Mouse (Mus musculus) myocyte (in vitro differentiated cells): ENCODE measurements around the gene Flt3. TPM values are rescaled to one million over a fixed set of nuclear protein-coding genes. Genes with fewer than 3 reads are reported as not detected.

Experiments
- H3K27me3 ChIP-seq: one replicate; pipeline ENCODE4 v1.6.1; 2011; ENCODE audit not compliant: control insufficient read depth, insufficient read depth, insufficient read length
- H3K36me3 ChIP-seq: one replicate; pipeline ENCODE4 v1.6.1; 2011; ENCODE audit not compliant: control insufficient read depth, insufficient read depth
- H3K4me2 ChIP-seq: one replicate; pipeline ENCODE4 v1.6.1; 2011; ENCODE audit warnings: low read depth, control low read depth
- H3K4me3 ChIP-seq: one replicate; pipeline ENCODE4 v1.5.1; 2011; ENCODE audit warnings: mild to moderate bottlenecking, control low read depth, moderate library complexity
- H3K79me2 ChIP-seq: one replicate; pipeline ENCODE4 v1.6.1; 2011; ENCODE audit not compliant: control insufficient read depth, insufficient read depth
- H3ac ChIP-seq: one replicate; pipeline ENCODE4 v1.6.1; 2011; ENCODE audit not compliant: control insufficient read depth, insufficient read length
- CEBPB ChIP-seq: IDR thresholded peaks from 2 replicates; pipeline ENCODE4 v1.6.1; 2011; ENCODE audit warnings: mild to moderate bottlenecking, moderate library complexity; ENCODE audit not compliant: poor library complexity, insufficient read depth, severe bottlenecking
- E2F4 ChIP-seq: IDR thresholded peaks from one replicate; pipeline ENCODE4 v1.6.1; 2011; ENCODE audit warnings: mild to moderate bottlenecking, control low read depth, moderate library complexity; ENCODE audit not compliant: insufficient read depth
- MAX ChIP-seq: IDR thresholded peaks from one replicate; pipeline ENCODE4 v1.6.1; 2011; ENCODE audit warnings: low read depth, mild to moderate bottlenecking, control low read depth
- MYOD1 ChIP-seq, 3 experiments: IDR thresholded peaks; one replicate each; pipeline ENCODE4 v1.6.1; 2011; ENCODE audit warnings: control low read depth in 2 of 3, low read depth in 2 of 3, mild to moderate bottlenecking in 2 of 3, moderate library complexity in 1 of 3; ENCODE audit not compliant: insufficient read length in 2 of 3, control insufficient read depth in 1 of 3
- MYOG ChIP-seq, 3 experiments: IDR thresholded peaks; one replicate each; pipeline ENCODE4 v1.6.1; 2011; ENCODE audit warnings: control low read depth in 2 of 3, low read depth in 2 of 3, mild to moderate bottlenecking in 2 of 3; ENCODE audit not compliant: insufficient read length in 2 of 3, control insufficient read depth in 1 of 3, insufficient read depth in 1 of 3
- POLR2A ChIP-seq: IDR thresholded peaks from one replicate; pipeline ENCODE4 v1.6.1; 2011; ENCODE audit warnings: low read depth, mild to moderate bottlenecking, control low read depth, moderate library complexity; ENCODE audit not compliant: insufficient read length
- POLR2AphosphoS2 ChIP-seq: IDR thresholded peaks from one replicate; pipeline ENCODE4 v1.6.1; 2011; ENCODE audit warnings: low read depth, control low read depth; ENCODE audit not compliant: insufficient read length
- REST ChIP-seq: IDR thresholded peaks from one replicate; pipeline ENCODE4 v1.6.1; 2011; ENCODE audit warnings: mild to moderate bottlenecking, control low read depth, moderate library complexity; ENCODE audit not compliant: insufficient read depth, insufficient read length
- SRF ChIP-seq: IDR thresholded peaks from one replicate; pipeline ENCODE4 v1.6.1; 2011; ENCODE audit warnings: low read depth; ENCODE audit not compliant: control insufficient read depth, insufficient read length
- TCF12 ChIP-seq: IDR thresholded peaks from one replicate; pipeline ENCODE4 v1.6.1; 2011; ENCODE audit warnings: mild to moderate bottlenecking, control low read depth; ENCODE audit not compliant: poor library complexity, insufficient read depth, severe bottlenecking
- TCF3 ChIP-seq: IDR thresholded peaks from one replicate; pipeline ENCODE4 v1.6.1; 2011; ENCODE audit warnings: low read depth, control low read depth; ENCODE audit not compliant: insufficient read length
- USF1 ChIP-seq: IDR thresholded peaks from one replicate; pipeline ENCODE4 v1.6.1; 2011; ENCODE audit warnings: low read depth, mild to moderate bottlenecking, control low read depth, moderate library complexity
- polyA plus RNA-seq: library from polyadenylated mRNA; unstranded; fragments of >200 nt; fragmentation: generic; extraction: Trizol; gene quantifications from one replicate; pipeline ENCODE4 v1.2.1, GENCODE M21; 2012; ENCODE audit warnings: missing spikeins

Gene Flt3
- polyA plus RNA-seq, 1 experiment: 0.01 TPM

DNA sequence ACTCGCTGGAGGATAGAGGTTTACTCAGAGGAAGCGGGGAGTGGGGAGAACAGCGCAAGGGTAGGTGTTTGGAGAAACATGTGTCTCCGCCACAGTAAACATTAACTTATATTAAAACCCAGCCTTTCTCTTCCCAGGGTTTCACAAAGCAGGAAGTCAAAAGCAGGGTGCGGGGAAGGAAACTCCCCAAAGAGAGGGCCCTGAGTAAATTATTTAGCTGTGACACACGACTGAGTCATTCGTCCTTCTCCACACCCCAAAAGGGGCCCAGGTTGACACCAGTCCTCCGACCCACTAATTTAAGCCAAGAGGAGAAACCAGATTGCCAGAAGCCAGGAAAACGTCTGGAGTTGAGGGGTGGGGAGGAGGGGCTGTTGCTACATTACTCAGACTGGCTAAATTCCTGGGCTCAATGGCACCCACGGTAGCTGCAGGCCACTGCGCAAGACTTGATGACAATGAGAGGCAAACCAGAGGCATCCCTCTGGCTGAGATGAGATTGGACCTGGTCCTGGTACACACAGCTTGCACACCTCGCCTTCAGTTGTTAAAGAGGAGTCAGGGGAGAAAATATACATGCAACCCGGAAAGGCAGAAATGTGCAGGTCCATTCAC is 107.7 kb downstream of the Flt3 start:
- H3K27me3 ChIP-seq: no peaks in the 10 kb centered on the region
- peak overlapping the region; percentile 87 for H3K4me2 ChIP-seq
- no peaks in the 10 kb centered on the region for H3K79me2 ChIP-seq
- H3ac ChIP-seq: no peak overlapping the region
- TF ChIP-seq MYOD1 (IDR thresholded peaks at IDR 0.05; ENCODE audit: control insufficient read depth in 1 of 3, insufficient read length in 2 of 3, low read depth in 2 of 3): no peak
- TF ChIP-seq TCF12: no peak
- no peak for TF ChIP-seq REST
- no peak for TF ChIP-seq TCF3
- no peak for TF ChIP-seq USF1
- TF ChIP-seq MYOG (IDR thresholded peaks at IDR 0.05; ENCODE audit: control insufficient read depth in 1 of 3, insufficient read depth in 1 of 3, insufficient read length in 2 of 3, low read depth in 2 of 3): no peak
- no peak for TF ChIP-seq POLR2AphosphoS2
- no peak for TF ChIP-seq MAX
- no peak for TF ChIP-seq CEBPB
- TF ChIP-seq SRF: no peak
- TF ChIP-seq E2F4: no peak
- no peak for TF ChIP-seq POLR2A
- H3K36me3 ChIP-seq: no peaks in the 10 kb centered on the region
- no peak overlapping the region for H3K4me3 ChIP-seq

DNA sequence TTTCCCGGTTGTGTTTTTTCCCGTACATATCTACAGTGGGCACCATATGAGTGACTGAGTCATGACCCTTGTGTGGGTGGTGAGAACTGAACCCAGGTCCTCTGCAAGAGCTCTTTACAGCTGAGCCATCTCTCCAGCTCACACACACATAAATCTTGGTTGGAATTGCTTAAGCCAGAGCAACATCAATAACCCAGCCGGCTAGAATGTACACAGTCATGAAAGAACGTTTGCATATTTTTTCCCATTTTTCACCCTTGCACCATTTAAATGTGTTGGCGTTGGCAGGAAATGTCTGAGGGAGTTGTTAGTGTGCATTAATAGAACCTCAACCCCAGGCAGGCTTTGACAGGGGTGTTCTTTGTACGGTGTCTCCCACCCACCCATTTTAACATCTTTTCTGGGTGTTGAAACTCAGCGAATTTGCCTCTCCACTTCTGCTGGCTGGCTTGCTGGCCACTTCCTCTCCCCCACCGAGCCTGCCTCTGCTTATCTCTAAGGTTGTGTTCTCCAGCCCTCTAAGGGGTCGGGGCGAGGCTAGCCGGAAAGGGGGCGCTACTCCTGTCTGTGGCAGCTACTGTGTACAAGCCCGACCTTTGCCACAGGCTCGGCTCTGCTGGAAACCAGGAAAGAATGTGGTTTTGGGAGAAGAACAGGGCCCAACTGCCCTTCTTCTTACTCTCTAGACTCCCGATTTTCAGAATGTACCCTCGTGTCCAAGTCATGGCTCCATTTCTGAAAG is 108.4 kb downstream of the Flt3 start:
- H3K79me2 ChIP-seq: no peaks in the 10 kb centered on the region
- H3K4me3 ChIP-seq: no peak overlapping the region
- TF ChIP-seq CEBPB: peak; percentile 54; the same call in 1 of the 2 replicates
- TF ChIP-seq E2F4: no peak
- peak overlapping the region; percentile 87 for H3K4me2 ChIP-seq
- H3ac ChIP-seq: no peak overlapping the region
- H3K36me3 ChIP-seq: no peaks in the 10 kb centered on the region
- no peaks in the 10 kb centered on the region for H3K27me3 ChIP-seq

GRCm38 (mm10) chr5:147284365-147284764 is 115.9 kb downstream of the Flt3 start:
- no peak overlapping the region for H3K4me2 ChIP-seq
- H3K79me2 ChIP-seq: no peaks in the 10 kb centered on the region
- TF ChIP-seq USF1 (no peak), TCF3 (no peak), MYOD1 (IDR thresholded peaks at IDR 0.05; ENCODE audit: control insufficient read depth in 1 of 3, insufficient read length in 2 of 3, low read depth in 2 of 3) (no peak), MAX (no peak), SRF (no peak), TCF12 (no peak), POLR2A (no peak), REST (no peak), POLR2AphosphoS2 (no peak), CEBPB (no peak), E2F4 (no peak), MYOG (IDR thresholded peaks at IDR 0.05; ENCODE audit: control insufficient read depth in 1 of 3, insufficient read depth in 1 of 3, insufficient read length in 2 of 3, low read depth in 2 of 3) (no peak)
- H3ac ChIP-seq: no peak overlapping the region
- H3K27me3 ChIP-seq: peaks cover 7% of the 10 kb centered on the region
- H3K36me3 ChIP-seq: no peaks in the 10 kb centered on the region
- H3K4me3 ChIP-seq: no peak overlapping the region

Other genes starting within 250 kb of the Flt3 start
- gene Gsx1, start 211.8 kb downstream of the Flt3 start, polyA plus RNA-seq: not detected
- gene Pdx1, start 130.5 kb downstream of the Flt3 start, polyA plus RNA-seq: not detected
- not detected for gene Cdx2, start 93.2 kb downstream of the Flt3 start, polyA plus RNA-seq
- not detected for gene Urad, start 78.0 kb downstream of the Flt3 start, polyA plus RNA-seq
- gene Pan3, start 29.7 kb upstream of the Flt3 start, polyA plus RNA-seq: 10.9 TPM